Mouse (Mus musculus) hindbrain, embryonic 14.5 days (tissue): ENCODE measurements around the gene Mrpl34. TPM values are rescaled to one million over a fixed set of nuclear protein-coding genes. Genes with fewer than 3 reads are reported as not detected.

ENCODE experiments used
- ATAC-seq: fragments of 200-750 bp; cut with Nextera tagmentation; 2 replicates; pipeline ENCODE4 v1.8.0; 2017; ENCODE audit warnings: moderate number of reproducible peaks, mild to moderate bottlenecking, moderate TSS enrichment, moderate library complexity; ENCODE audit not compliant: low FRiP score
- DNase-seq: peaks from one replicate; pipeline ENCODE4 v3.0.0-alpha.2; 2015; ENCODE audit warnings: low spot score
- H3K27ac ChIP-seq: fragments of 300-500 bp; sonication (generic); 2 replicates; pipeline ENCODE4 v1.5.1; 2014; ENCODE audit warnings: mild to moderate bottlenecking, moderate library complexity
- H3K27me3 ChIP-seq: fragments of 300-500 bp; sonication (generic); 2 replicates; pipeline ENCODE4 v1.6.1; 2014; ENCODE audit warnings: mild to moderate bottlenecking, low read length, mixed read lengths; ENCODE audit not compliant: control insufficient read depth, insufficient read depth
- H3K36me3 ChIP-seq: fragments of 300-500 bp; sonication (generic); replicated peaks from 2 replicates; pipeline ENCODE4 v1.6.1; 2014; ENCODE audit not compliant: control insufficient read depth, insufficient read depth
- H3K4me1 ChIP-seq: fragments of 300-500 bp; sonication (generic); replicated peaks from 2 replicates; pipeline ENCODE4 v1.6.1; 2014; ENCODE audit warnings: antibody characterized with exemption, low read length, mixed read lengths; ENCODE audit not compliant: control insufficient read depth, insufficient read depth
- H3K4me2 ChIP-seq: fragments of 300-500 bp; sonication (generic); replicated peaks from 2 replicates; pipeline ENCODE4 v1.6.1; 2014; ENCODE audit warnings: mild to moderate bottlenecking, moderate library complexity
- H3K4me3 ChIP-seq: fragments of 300-500 bp; sonication (generic); replicated peaks from 2 replicates; pipeline ENCODE4 v1.5.1; 2014; ENCODE audit warnings: mild to moderate bottlenecking, low read length
- H3K9ac ChIP-seq: fragments of 300-500 bp; sonication (generic); 2 replicates; pipeline ENCODE4 v1.6.1; 2014
- H3K9me3 ChIP-seq: fragments of 300-500 bp; sonication (generic); 2 replicates; pipeline ENCODE4 v1.6.1; 2016; ENCODE audit warnings: low read length; ENCODE audit not compliant: control insufficient read depth
- WGBS: fragments of 180-500 bp; shearing (Covaris S2); extraction: QIAGEN DNeasy Blood & Tissue Kit; methylation state at CpG from one replicate; pipeline ENCODE4 v1.1.7; 2014; 5-methylcytosine and 5-hydroxymethylcytosine counted together
- polyA plus RNA-seq: library from polyadenylated mRNA; unstranded; fragments of >200 nt; fragmentation: Nextera tagmentation; extraction: Ambion mirVana; gene quantifications from 2 replicates; pipeline ENCODE4 v1.2.1, GENCODE M21; 2014

The Mrpl34 gene
- polyA plus RNA-seq, 1 experiment from 2014 or later, result 195 TPM

GRCm38 (mm10) chr8:71515043-71515442, 50.3 kb downstream of the Mrpl34 start:
- WGBS, result 70% methylated on average over 5 of the region's 5 CpGs

More at GRCm38 (mm10) chr8:71515043-71515442, 50.3 kb downstream of the Mrpl34 start:
- Histone ChIP-seq H3K36me3 (no peaks in the 10 kb centered on the region), H3K9me3 (no peaks in the 10 kb centered on the region), H3K27ac (no peak overlapping the region), H3K4me2 (no peak overlapping the region), H3K4me1 (no peaks in the 10 kb centered on the region), H3K27me3 (0 out of 2 replicates have a peak, but pooled peaks cover 2% of the 10 kb centered on the region), H3K4me3 (no peak overlapping the region), H3K9ac (no peak overlapping the region)
- DNase-seq (no peak), ATAC-seq (no peak)

Other genes with a start within 250 kb of the Mrpl34 start
- 15.7 and 16.9 TPM in 2 replicates for gene Myo9b, start 192.2 kb upstream of the Mrpl34 start, polyA plus RNA-seq
- 55.6 and 58.8 TPM in 2 replicates for gene Haus8, start 192.0 kb upstream of the Mrpl34 start, polyA plus RNA-seq
- 112 and 126 TPM in 2 replicates for gene Use1, start 98.1 kb upstream of the Mrpl34 start, polyA plus RNA-seq
- 4.8 and 5.0 TPM in 2 replicates for gene Ocel1, start 93.7 kb upstream of the Mrpl34 start, polyA plus RNA-seq
- 35.9 and 37.5 TPM in 2 replicates for gene Nr2f6, start 83.0 kb upstream of the Mrpl34 start, polyA plus RNA-seq
- gene Ushbp1, start 69.2 kb upstream of the Mrpl34 start, polyA plus RNA-seq, result 4.7 and 6.0 TPM in 2 replicates
- gene Babam1, start 68.1 kb upstream of the Mrpl34 start, polyA plus RNA-seq, result 88.2 and 89.7 TPM in 2 replicates
- gene Ankle1, start 58.9 kb upstream of the Mrpl34 start, polyA plus RNA-seq, result 3.8 and 4.7 TPM in 2 replicates
- 125 and 126 TPM in 2 replicates for gene Abhd8, start 1.3 kb upstream of the Mrpl34 start, polyA plus RNA-seq
- gene Dda1, start 4.2 kb downstream of the Mrpl34 start, polyA plus RNA-seq, result 218 and 236 TPM in 2 replicates
- gene Ano8, start 21.0 kb downstream of the Mrpl34 start, polyA plus RNA-seq, result 8.5 and 10.6 TPM in 2 replicates
- gene Gtpbp3, start 23.1 kb downstream of the Mrpl34 start, polyA plus RNA-seq, result 4.7 and 7.3 TPM in 2 replicates
- 9.2 and 10.5 TPM in 2 replicates for gene Plvap, start 46.8 kb downstream of the Mrpl34 start, polyA plus RNA-seq
- gene Ccdc194, start 60.8 kb downstream of the Mrpl34 start, polyA plus RNA-seq, result 0.22 and 0.92 TPM in 2 replicates
- 4.0 and 5.4 TPM in 2 replicates for gene Bst2, start 72.5 kb downstream of the Mrpl34 start, polyA plus RNA-seq
- 50.8 and 66.6 TPM in 2 replicates for gene Mvb12a, start 78.0 kb downstream of the Mrpl34 start, polyA plus RNA-seq
- 0.32 TPM in 1 of 2 replicates, not detected in the other for gene Tmem221, start 93.9 kb downstream of the Mrpl34 start, polyA plus RNA-seq
- 0.13 TPM in 1 of 2 replicates, not detected in the other for gene Nxnl1, start 101.6 kb downstream of the Mrpl34 start, polyA plus RNA-seq
- gene Slc27a1, start 103.9 kb downstream of the Mrpl34 start, polyA plus RNA-seq, result 41.6 and 57.3 TPM in 2 replicates
- gene Pgls, start 127.2 kb downstream of the Mrpl34 start, polyA plus RNA-seq, result 243 and 246 TPM in 2 replicates
- gene Fam129c, start 132.7 kb downstream of the Mrpl34 start, polyA plus RNA-seq, result 5.2 and 5.7 TPM in 2 replicates
- 62.4 and 66.0 TPM in 2 replicates for gene Colgalt1, start 146.0 kb downstream of the Mrpl34 start, polyA plus RNA-seq
- 16.6 and 16.7 TPM in 2 replicates for gene Unc13a, start 206.8 kb downstream of the Mrpl34 start, polyA plus RNA-seq
- gene Jak3, start 211.3 kb downstream of the Mrpl34 start, polyA plus RNA-seq, result 5.4 TPM in 2 replicates
- 1.4 and 1.5 TPM in 2 replicates for gene Insl3, start 224.3 kb downstream of the Mrpl34 start, polyA plus RNA-seq
- gene B3gnt3, start 236.8 kb downstream of the Mrpl34 start, polyA plus RNA-seq, result 0.21 and 0.41 TPM in 2 replicates